Mouse (Mus musculus) heart, postnatal 14 days (tissue): ENCODE measurements at regions not wholly inside any gene's neighbourhood (a gene's known extent, or its start where the extent isn't known, plus 50 kb on each side); places are given as distances from the start of the nearest gene placed in this dataset.
"Not testable (repeated sequence)": the region's sequence is repeated elsewhere in the genome, so short reads cannot be mapped to it uniquely, and the experiment has no call there.

ENCODE experiments used
- DNase-seq, 2 experiments: peaks; one replicate each; pipeline ENCODE4 v3.0.0; 2021 to 2022
- intact Hi-C: fragments of 180-260 bp; cut with DNase I; formaldehyde crosslinking; loops from one replicate; pipeline ENCODE4 v1.15.1; 2025

DNA sequence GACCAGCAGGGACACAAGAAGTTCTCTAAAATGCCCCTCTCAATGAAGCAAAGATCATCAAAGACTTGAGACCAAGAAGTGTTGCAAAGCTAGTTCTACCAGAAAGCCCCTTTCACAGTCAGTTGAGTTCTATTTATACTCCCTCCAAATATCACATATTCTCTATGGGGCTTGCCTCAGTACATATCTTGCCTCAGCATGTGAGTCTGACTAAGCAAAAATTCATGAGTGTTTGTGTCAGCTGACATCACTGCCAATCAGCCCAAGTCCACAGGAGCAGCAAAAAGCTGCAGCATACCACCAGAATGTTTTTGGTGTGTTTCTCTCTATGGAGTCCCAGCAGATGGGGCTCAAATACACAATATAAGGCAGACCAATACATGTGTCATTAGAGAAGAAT, 631.6 kb downstream of the Rpia start:
- no peak for DNase-seq
- intact Hi-C loops: no loop called here

GRCm38 (mm10) chr6:70155771-70156170, 636.3 kb downstream of the Rpia start:
- DNase-seq, intact Hi-C loops: not testable (repeated sequence)

GRCm38 (mm10) chr6:70151098-70151838, 640.8 kb downstream of the Rpia start:
- DNase-seq, intact Hi-C loops: not testable (repeated sequence)

GRCm38 (mm10) chr6:70146986-70147385, 645.0 kb downstream of the Rpia start:
- peak in 1 of 2 experiments; percentile 2 for DNase-seq
- intact Hi-C loops: no loop called here

- intact Hi-C loops, DNase-seq: not testable (repeated sequence)
Measured at GRCm38 (mm10) chr6:70143341-70143740, 648.7 kb downstream of the Rpia start.

- DNase-seq: no peak
- intact Hi-C loops: loop anchor here (2.0 kb wide), 1 partner anchor 198 kb away; no protein-coding TSS in a partner anchor
Measured at GRCm38 (mm10) chr6:70116811-70117210, 675.2 kb downstream of the Rpia start.

- intact Hi-C loops: no loop called here
- DNase-seq: no peak
Measured at GRCm38 (mm10) chr6:70111892-70112291, 680.1 kb downstream of the Rpia start.

DNA sequence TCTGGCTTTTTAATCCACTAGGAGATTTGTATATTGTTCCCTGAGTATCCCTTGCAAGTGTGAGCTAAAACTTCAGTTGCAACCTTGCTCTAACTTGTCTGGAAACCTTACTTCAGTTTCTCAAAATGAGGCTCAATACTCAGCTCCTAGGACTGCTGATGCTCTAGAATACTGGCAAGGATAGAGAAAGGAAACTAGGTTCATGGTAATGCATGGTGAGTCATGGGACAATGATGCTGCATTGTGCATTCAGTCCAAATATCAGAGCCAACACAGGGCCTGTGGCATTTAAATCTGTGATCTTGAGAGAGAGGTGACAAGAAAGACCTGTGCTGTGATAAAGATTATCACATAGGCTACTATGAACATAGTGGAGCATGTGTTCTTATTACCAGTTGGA, 682.6 kb downstream of the Rpia start:
- DNase-seq, intact Hi-C loops: not testable (repeated sequence)

DNA sequence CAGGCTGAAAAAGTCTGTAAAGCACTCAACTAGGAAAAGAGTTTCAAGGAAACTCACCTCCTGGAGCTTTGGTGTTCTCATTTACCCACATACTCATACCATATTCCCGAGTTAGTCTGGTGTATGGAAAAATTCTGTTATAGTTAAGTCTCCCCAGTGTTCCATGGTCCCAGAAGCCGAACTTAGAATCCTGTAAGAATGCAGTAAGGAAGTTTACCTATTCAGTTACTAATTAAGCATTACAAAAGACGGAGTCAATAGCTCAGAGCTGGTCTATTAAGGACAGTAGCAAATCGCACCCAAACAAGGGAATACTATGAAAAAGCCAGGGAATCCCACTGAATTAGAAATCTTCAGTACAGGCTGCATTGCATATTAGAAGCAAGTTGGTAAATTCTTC, 688.3 kb downstream of the Rpia start:
- DNase-seq: no peak

GRCm38 (mm10) chr6:70103174-70103573, 688.9 kb downstream of the Rpia start:
- intact Hi-C loops, DNase-seq: not testable (repeated sequence)

More for the DNA sequence above, 688.3 kb downstream of the Rpia start:
- intact Hi-C loops: no loop called here

DNA sequence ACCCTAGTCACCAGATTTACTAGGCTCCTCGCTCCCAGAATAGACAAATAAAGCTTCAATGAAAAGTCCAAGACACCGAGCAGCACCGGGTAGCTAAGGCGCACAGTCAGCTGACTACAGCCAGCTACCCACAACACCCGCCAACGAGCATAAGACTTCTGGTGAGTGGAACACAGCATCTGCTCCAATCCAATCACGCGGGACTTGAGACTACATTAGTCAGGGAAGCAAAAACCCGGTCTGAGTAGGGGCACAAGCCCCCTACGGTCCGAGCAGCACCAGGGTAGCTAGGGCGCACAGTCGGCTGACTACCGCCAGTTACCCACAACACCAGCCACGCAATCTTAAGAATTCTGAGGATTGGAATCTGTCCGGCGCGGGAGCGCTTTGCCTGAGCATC, 704.0 kb downstream of the Rpia start:
- no peak for DNase-seq
- intact Hi-C loops: no loop called here

- no peak for DNase-seq
- intact Hi-C loops: no loop called here
Measured at GRCm38 (mm10) chr6:70073841-70074240, 718.2 kb downstream of the Rpia start.

GRCm38 (mm10) chr6:70072007-70072406, 720.0 kb downstream of the Rpia start:
- intact Hi-C loops: no loop called here
- no peak for DNase-seq

- DNase-seq: no peak
- intact Hi-C loops: no loop called here
Measured at GRCm38 (mm10) chr6:70067716-70068415, 724.2 kb downstream of the Rpia start.

DNA sequence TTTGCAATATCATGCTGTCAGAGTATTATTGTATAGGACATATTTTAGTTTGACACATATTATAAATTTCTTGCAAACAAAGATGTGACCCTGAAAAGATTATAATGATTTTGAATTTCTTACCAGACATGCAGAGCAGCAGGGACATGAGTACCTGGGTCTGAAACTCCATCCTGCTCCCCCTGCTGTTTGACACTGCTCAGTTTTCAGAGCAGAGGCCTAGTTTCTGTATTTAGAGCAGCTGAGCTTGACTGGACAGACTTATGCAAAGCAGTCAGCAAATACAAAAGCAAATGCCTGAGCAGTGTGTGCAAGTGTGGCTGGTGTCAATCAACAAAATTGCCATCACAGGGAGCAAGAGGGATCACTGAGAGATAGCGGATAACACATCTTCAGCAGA, 733.0 kb downstream of the Rpia start:
- intact Hi-C loops: no loop called here
- no peak for DNase-seq

- intact Hi-C loops: no loop called here
- no peak for DNase-seq
Measured at GRCm38 (mm10) chr6:70058374-70058773, 733.7 kb downstream of the Rpia start.

DNA sequence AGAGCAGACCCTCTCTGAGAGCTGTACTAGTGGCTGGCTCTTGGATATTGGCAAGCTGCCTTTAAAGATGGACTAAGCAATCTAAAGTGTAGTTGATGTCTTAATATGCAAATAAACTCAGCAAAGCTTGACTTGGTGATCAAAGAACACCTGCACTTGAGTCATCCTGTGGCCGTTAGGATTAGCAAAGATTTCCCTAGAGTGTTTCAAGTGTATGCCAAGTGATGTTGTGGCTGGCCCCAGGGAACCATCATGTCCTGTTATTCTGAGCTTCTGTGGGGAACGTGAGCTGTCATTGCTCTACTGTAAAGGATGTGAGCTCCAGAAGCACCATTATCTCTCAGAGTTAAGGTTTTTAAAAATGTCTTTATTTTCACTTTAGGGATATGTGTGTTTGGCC, 751.1 kb downstream of the Rpia start:
- no peak for DNase-seq
- intact Hi-C loops: no loop called here

- intact Hi-C loops: no loop called here
- no peak for DNase-seq
Measured at GRCm38 (mm10) chr6:70033674-70034073, 758.4 kb downstream of the Rpia start.

DNA sequence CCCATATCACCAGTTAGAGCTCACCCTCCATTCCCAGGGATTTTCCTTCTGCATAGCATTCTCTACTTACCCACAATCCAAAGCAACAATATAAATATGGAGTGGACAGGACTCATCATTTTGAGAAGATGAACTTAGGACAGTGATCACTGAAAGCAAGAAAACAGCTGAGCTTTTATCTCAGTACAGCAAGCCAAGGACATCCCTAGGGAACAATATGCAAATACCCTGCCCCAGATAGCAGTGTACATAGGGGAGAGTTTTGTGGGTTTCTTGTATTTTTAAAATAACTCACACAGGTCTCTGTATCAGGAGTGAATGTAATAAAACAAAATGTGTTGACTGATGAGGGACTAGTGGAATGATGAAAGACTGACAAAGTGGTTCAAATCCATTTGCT, 780.5 kb downstream of the Rpia start:
- intact Hi-C loops: no loop called here

More for the DNA sequence above, 780.5 kb downstream of the Rpia start:
- DNase-seq: no peak
